Mouse (Mus musculus) MEL (cell line): Measurements from ENCODE around the gene Hnrnpa1. TPM values are rescaled to one million over a fixed set of nuclear protein-coding genes. Genes with fewer than 3 reads are reported as not detected.
"Not testable (repeated sequence)": the region's sequence is repeated elsewhere in the genome, so short reads cannot be mapped to it uniquely, and the experiment has no call there.

ENCODE experiments used
- DNase-seq: peaks from one replicate; pipeline ENCODE4 v3.0.0; 2011; ENCODE audit warnings: low read depth, low spot score
- H3K27ac ChIP-seq: 2 replicates; pipeline ENCODE4 v1.5.1; 2012; ENCODE audit warnings: low read depth, mild to moderate bottlenecking, control low read depth, low read length, moderate library complexity; ENCODE audit not compliant: control insufficient read depth
- H3K27me3 ChIP-seq, 2 experiments: fragments of 150-350 bp in 1 of 2; sonication (generic) in 1 of 2; 2 replicates each; pipeline ENCODE4 v1.6.1; 2012; ENCODE audit warnings: low read length in 2 of 2, mild to moderate bottlenecking in 2 of 2, improper control_type of control experiment in 1 of 2, moderate library complexity in 1 of 2; ENCODE audit not compliant: insufficient read depth in 2 of 2, control insufficient read depth in 1 of 2
- H3K36me3 ChIP-seq, 2 experiments: 2 replicates each; pipeline ENCODE4 v1.6.1; 2012 to 2014; ENCODE audit warnings: low read length in 2 of 2, improper control_type of control experiment in 1 of 2, inconsistent platforms in 1 of 2, mild to moderate bottlenecking in 1 of 2; ENCODE audit not compliant: insufficient read depth in 2 of 2, control insufficient read depth in 1 of 2
- H3K4me1 ChIP-seq, 2 experiments: fragments of 150-350 bp in 1 of 2; sonication (generic) in 1 of 2; 2 replicates each; pipeline ENCODE4 v1.6.1; 2012; ENCODE audit warnings: low read length in 2 of 2, improper control_type of control experiment in 1 of 2, mild to moderate bottlenecking in 1 of 2; ENCODE audit not compliant: insufficient read depth in 2 of 2, control insufficient read depth in 1 of 2
- H3K4me3 ChIP-seq, 2 experiments: fragments of 150-350 bp in 1 of 2; sonication (generic) in 1 of 2; 2 replicates each; pipeline ENCODE4 v1.5.1; 2012; ENCODE audit warnings: low read depth in 2 of 2, low read length in 2 of 2, mild to moderate bottlenecking in 2 of 2, moderate library complexity in 2 of 2, control low read depth in 1 of 2, improper control_type of control experiment in 1 of 2; ENCODE audit not compliant: control insufficient read depth in 1 of 2, insufficient read depth in 1 of 2
- H3K79me2 ChIP-seq: 2 replicates; pipeline ENCODE4 v1.6.1; 2012; ENCODE audit warnings: mild to moderate bottlenecking, low read length, moderate library complexity; ENCODE audit not compliant: control insufficient read depth, poor library complexity, insufficient read depth
- H3K9ac ChIP-seq: 2 replicates; pipeline ENCODE4 v1.6.1; 2012; ENCODE audit warnings: low read depth, mild to moderate bottlenecking, control low read depth, low read length, moderate library complexity; ENCODE audit not compliant: control insufficient read depth, poor library complexity, severe bottlenecking
- H3K9me3 ChIP-seq: fragments of 150-350 bp; sonication (generic); replicated peaks from 2 replicates; pipeline ENCODE4 v1.6.1; 2012; ENCODE audit warnings: mild to moderate bottlenecking, low read length, improper control_type of control experiment, moderate library complexity; ENCODE audit not compliant: insufficient read depth
- CHD1 ChIP-seq: IDR thresholded peaks from 2 replicates; pipeline ENCODE4 v1.6.1; 2012; ENCODE audit warnings: low read depth, mild to moderate bottlenecking, inconsistent platforms, low read length, improper control_type of control experiment
- CHD2 ChIP-seq: IDR thresholded peaks from 2 replicates; pipeline ENCODE4 v1.6.1; 2011; ENCODE audit warnings: low read length, improper control_type of control experiment
- CTCF ChIP-seq, 3 experiments: IDR thresholded peaks in 2 of 3; conservative IDR thresholded peaks in 1 of 3; 2 replicates each; pipeline ENCODE4 v1.5.1; 2011 to 2012; ENCODE audit warnings: low read length in 3 of 3, low read depth in 2 of 3, mild to moderate bottlenecking in 2 of 3, improper control_type of control experiment in 1 of 3, inconsistent platforms in 1 of 3, mixed read lengths in 1 of 3, moderate library complexity in 1 of 3; ENCODE audit not compliant: control insufficient read depth in 1 of 3, insufficient read depth in 1 of 3, poor library complexity in 1 of 3, severe bottlenecking in 1 of 3
- ELF1 ChIP-seq: IDR thresholded peaks from 2 replicates; pipeline ENCODE4 v1.6.1; 2014; ENCODE audit warnings: low read depth, mild to moderate bottlenecking, inconsistent platforms, low read length, improper control_type of control experiment, moderate library complexity
- EP300 ChIP-seq, 2 experiments: IDR thresholded peaks; 2 replicates each; pipeline ENCODE4 v1.6.1; 2011; ENCODE audit warnings: improper control_type of control experiment in 2 of 2, low read length in 2 of 2, low read depth in 1 of 2, mild to moderate bottlenecking in 1 of 2
- ETS1 ChIP-seq: IDR thresholded peaks from 2 replicates; pipeline ENCODE4 v1.6.1; 2012; ENCODE audit warnings: low read depth, mild to moderate bottlenecking, inconsistent platforms, low read length, improper control_type of control experiment, moderate library complexity
- GABPA ChIP-seq: IDR thresholded peaks from 2 replicates; pipeline ENCODE4 v1.6.1; 2012; ENCODE audit warnings: low read depth, mild to moderate bottlenecking, inconsistent platforms, low read length, improper control_type of control experiment, moderate library complexity
- GATA1 ChIP-seq: IDR thresholded peaks from 2 replicates; pipeline ENCODE4 v1.6.1; 2011; ENCODE audit warnings: low read depth, low read length, improper control_type of control experiment
- HCFC1 ChIP-seq: IDR thresholded peaks from 2 replicates; pipeline ENCODE4 v1.6.1; 2012; ENCODE audit warnings: low read depth, mild to moderate bottlenecking, inconsistent platforms, low read length, improper control_type of control experiment, moderate library complexity
- KAT2A ChIP-seq: conservative IDR thresholded peaks from 2 replicates; pipeline ENCODE4 v1.6.1; 2012; ENCODE audit warnings: low read depth, low read length, improper control_type of control experiment, inconsistent platforms
- MAFK ChIP-seq: IDR thresholded peaks from 2 replicates; pipeline ENCODE4 v1.6.1; 2011; ENCODE audit warnings: low read depth, mild to moderate bottlenecking, low read length, improper control_type of control experiment, borderline replicate concordance
- MAX ChIP-seq: IDR thresholded peaks from 2 replicates; pipeline ENCODE4 v1.6.1; 2011; ENCODE audit warnings: low read length, improper control_type of control experiment
- MAZ ChIP-seq: IDR thresholded peaks from 2 replicates; pipeline ENCODE4 v1.6.1; 2012; ENCODE audit warnings: low read depth, mild to moderate bottlenecking, inconsistent platforms, low read length, improper control_type of control experiment
- MXI1 ChIP-seq: IDR thresholded peaks from 2 replicates; pipeline ENCODE4 v1.6.1; 2011; ENCODE audit warnings: mild to moderate bottlenecking, low read depth, low read length, improper control_type of control experiment
- NELFE ChIP-seq: IDR thresholded peaks from 2 replicates; pipeline ENCODE4 v1.6.1; 2011; ENCODE audit warnings: low read depth, low read length, improper control_type of control experiment
- NRF1 ChIP-seq: IDR thresholded peaks from 2 replicates; pipeline ENCODE4 v1.6.1; 2014; ENCODE audit warnings: low read depth, mild to moderate bottlenecking, inconsistent platforms, low read length, improper control_type of control experiment, moderate library complexity; ENCODE audit not compliant: poor library complexity, insufficient read depth, severe bottlenecking
- POLR2A ChIP-seq, 2 experiments: IDR thresholded peaks; 2 replicates each; pipeline ENCODE4 v1.6.1; 2011 to 2012; ENCODE audit warnings: low read length in 2 of 2, mild to moderate bottlenecking in 2 of 2, control low read depth in 1 of 2, improper control_type of control experiment in 1 of 2, low read depth in 1 of 2, moderate library complexity in 1 of 2; ENCODE audit not compliant: control insufficient read depth in 1 of 2, insufficient read depth in 1 of 2, poor library complexity in 1 of 2
- POLR2AphosphoS2 ChIP-seq: IDR thresholded peaks from 2 replicates; pipeline ENCODE4 v1.6.1; 2011; ENCODE audit warnings: low read length, improper control_type of control experiment
- SIN3A ChIP-seq: IDR thresholded peaks from 2 replicates; pipeline ENCODE4 v1.6.1; 2012; ENCODE audit warnings: low read length, improper control_type of control experiment, inconsistent platforms
- TAL1 ChIP-seq: IDR thresholded peaks from 2 replicates; pipeline ENCODE4 v1.6.1; 2012; ENCODE audit warnings: mild to moderate bottlenecking, inconsistent platforms, low read length, moderate library complexity, mixed read lengths
- TBP ChIP-seq: IDR thresholded peaks from 2 replicates; pipeline ENCODE4 v1.8.0; 2011; ENCODE audit warnings: low read depth, low read length, improper control_type of control experiment
- TCF12 ChIP-seq: IDR thresholded peaks from 2 replicates; pipeline ENCODE4 v1.6.1; 2014; ENCODE audit warnings: low read depth, mild to moderate bottlenecking, inconsistent platforms, low read length, improper control_type of control experiment, moderate library complexity
- UBTF ChIP-seq: IDR thresholded peaks from 2 replicates; pipeline ENCODE4 v1.6.1; 2012; ENCODE audit warnings: low read depth, mild to moderate bottlenecking, inconsistent platforms, low read length, improper control_type of control experiment, moderate library complexity, borderline replicate concordance; ENCODE audit not compliant: insufficient read depth
- USF1 ChIP-seq: IDR thresholded peaks from 2 replicates; pipeline ENCODE4 v1.6.1; 2014; ENCODE audit warnings: low read depth, mild to moderate bottlenecking, inconsistent platforms, low read length, improper control_type of control experiment, moderate library complexity
- USF2 ChIP-seq, 2 experiments: IDR thresholded peaks; 2 replicates each; pipeline ENCODE4 v1.6.1; 2011 to 2012; ENCODE audit warnings: improper control_type of control experiment in 2 of 2, low read length in 2 of 2, borderline replicate concordance in 1 of 2, inconsistent platforms in 1 of 2, low read depth in 1 of 2, mild to moderate bottlenecking in 1 of 2; ENCODE audit not compliant: insufficient read depth in 1 of 2
- ZKSCAN1 ChIP-seq: IDR thresholded peaks from 2 replicates; pipeline ENCODE4 v1.6.1; 2012; ENCODE audit warnings: low read depth, mild to moderate bottlenecking, inconsistent platforms, low read length, improper control_type of control experiment, moderate library complexity
- ZMIZ1 ChIP-seq: IDR thresholded peaks from 2 replicates; pipeline ENCODE4 v1.6.1; 2012; ENCODE audit warnings: low read depth, mild to moderate bottlenecking, inconsistent platforms, low read length, improper control_type of control experiment, moderate library complexity
- polyA plus RNA-seq, 2 experiments: library from polyadenylated mRNA; stranded (reverse) in 1 of 2; unstranded in 1 of 2; fragments of >175 nt in 1 of 2; fragments of >200 nt in 1 of 2; gene quantifications; 2 replicates each; pipeline versions ENCODE4 v1.2.1 to v1.2.4; 2012; ENCODE audit warnings: low replicate concordance in 2 of 2, low read depth in 1 of 2; ENCODE audit not compliant: insufficient read length in 2 of 2, insufficient read depth in 1 of 2, missing spikeins in 1 of 2
- total RNA-seq: library from RNA; depleted of rRNA; stranded (reverse); fragments of 300-350 nt; gene quantifications from 2 replicates; pipeline ENCODE4 v1.2.3, GENCODE M21; 2012

The Hnrnpa1 gene
- total and polyA plus RNA-seq, 3 experiments: 322 to 900 TPM; not detected in 1

- Histone ChIP-seq H3K9me3 (no peaks in the 10 kb centered on the region), H3K79me2 (peaks cover 22% of the 10 kb centered on the region), H3K27ac (peak within 1 kb of the TSS; percentile 61), H3K9ac (peak within 1 kb of the TSS; percentile 97), H3K4me3 (peak within 1 kb of the TSS; percentile 84 to 96), H3K4me1 (peaks cover 3 to 15% of the 10 kb centered on the region in 2 experiments; a peak in 3 of 4 replicates), H3K36me3 (peaks cover 0 to 18% of the 10 kb centered on the region in 2 experiments; a peak in 2 of 4 replicates), H3K27me3 (no peaks in the 10 kb centered on the region)
- peak; percentile 96 for DNase-seq
- TF ChIP-seq CTCF (IDR thresholded peaks at IDR 0.05 in 2 of 3, conservative IDR thresholded peaks at IDR 0.05 in 1 of 3; ENCODE audit: control insufficient read depth in 1 of 3, insufficient read depth in 1 of 3, low read depth in 2 of 3, low read length in 3 of 3, poor library complexity in 1 of 3, severe bottlenecking in 1 of 3) (peak in 1 of 3 experiments; percentile 17; a peak in 1 of 6 replicates), GABPA (no peak), POLR2AphosphoS2 (no peak), TAL1 (no peak), USF2 (IDR thresholded peaks at IDR 0.05; ENCODE audit: borderline replicate concordance in 1 of 2, insufficient read depth in 1 of 2, low read depth in 1 of 2, low read length in 2 of 2) (peak in 1 of 2 experiments; percentile 74; a peak in 2 of 4 replicates), ETS1 (no peak), NELFE (peak; percentile 57), SIN3A (peak; percentile 77), TCF12 (no peak), MXI1 (peak; percentile 47; the same call in 1 of the 2 replicates), POLR2A (IDR thresholded peaks at IDR 0.05; ENCODE audit: control insufficient read depth in 1 of 2, insufficient read depth in 1 of 2, low read depth in 1 of 2, low read length in 2 of 2, poor library complexity in 1 of 2) (peak in 1 of 2 experiments; percentile 63; a peak in 2 of 4 replicates), EP300 (IDR thresholded peaks at IDR 0.05; ENCODE audit: low read depth in 1 of 2, low read length in 2 of 2) (no peak), MAX (peak; percentile 92), HCFC1 (peak; percentile 79; the same call in 1 of the 2 replicates), ZKSCAN1 (no peak), ELF1 (peak; percentile 84), TBP (peak; percentile 66), NRF1 (no peak), USF1 (peak; percentile 97), MAZ (0 out of 2 replicates have a peak, but pooled peaks have one; percentile 7), CHD2 (peak; percentile 76), KAT2A (peak; percentile 53), MAFK (no peak), UBTF (peak; percentile 95; the same call in 1 of the 2 replicates), GATA1 (no peak), CHD1 (no peak), ZMIZ1 (no peak)
These were observed 32.4 kb downstream of the Hnrnpa1 start, which contains the start of gene Copz1 for GRCm38 (mm10) chr15:103272419-103273279. TSS of gene Copz1 (plus strand) at chr15:103272714.

GRCm38 (mm10) chr15:103275943-103276342 is 35.7 kb downstream of the Hnrnpa1 start:
- not testable (repeated sequence) for H3K27ac ChIP-seq, H3K9ac ChIP-seq, DNase-seq, H3K27me3 ChIP-seq, H3K9me3 ChIP-seq, H3K4me3 ChIP-seq
- Histone ChIP-seq H3K79me2 (peaks cover 30% of the 10 kb centered on the region), H3K4me1 (peaks cover 2 to 11% of the 10 kb centered on the region in 2 experiments; a peak in 2 of 4 replicates), H3K36me3 (peaks cover 0 to 15% of the 10 kb centered on the region in 2 experiments; a peak in 2 of 4 replicates)
